Mouse (Mus musculus): Measurements from ENCODE around the gene Nop58. TPM values are rescaled to one million over a fixed set of nuclear protein-coding genes. Genes with fewer than 3 reads are reported as not detected.
"Not testable (repeated sequence)": the region's sequence is repeated elsewhere in the genome, so short reads cannot be mapped to it uniquely, and the experiment has no call there.

Gene Nop58
- 207 and 232 TPM in 2 replicates for polyA plus RNA-seq (2015; fragmentation: Nextera tagmentation; extraction: Ambion mirVana)

GRCm38 (mm10) chr1:59684819-59685755 lies at the start of gene Nop58:
Gene Nop58, plus strand, starts transcription at chr1:59684971.
- Histone ChIP-seq H3K4me2 (ENCODE audit: low read depth, low read length) (peak within 1 kb of the TSS; percentile 79), H3K27me3 (ENCODE audit: control insufficient read depth, insufficient read depth, low read length) (no peaks in the 10 kb centered on the region), H3K36me3 (ENCODE audit: control insufficient read depth, insufficient read depth, low read length) (0 out of 2 replicates have a peak, but pooled peaks cover 5% of the 10 kb centered on the region), H3K9me3 (replicated peaks; ENCODE audit: control insufficient read depth, low read length) (no peaks in the 10 kb centered on the region), H3K27ac (ENCODE audit: low read length) (peak within 1 kb of the TSS; percentile 90), H3K4me3 (replicated peaks; ENCODE audit: low read length) (peak within 1 kb of the TSS; percentile 94), H3K4me1 (ENCODE audit: control insufficient read depth, insufficient read depth, low read length) (peaks cover 16% of the 10 kb centered on the region), H3K9ac (ENCODE audit: low read length) (peak within 1 kb of the TSS; percentile 88)
- WGBS: under 1% methylated on average over 49 of the region's 49 CpGs
- ATAC-seq (ENCODE audit: insufficient read depth, low FRiP score): peak; percentile 97

GRCm38 (mm10) chr1:59636349-59636748 lies 48.4 kb upstream of the Nop58 start:
- Histone ChIP-seq H3K4me1 (ENCODE audit: control insufficient read depth, insufficient read depth, low read length) (no peaks in the 10 kb centered on the region), H3K36me3 (ENCODE audit: control insufficient read depth, insufficient read depth, low read length) (no peaks in the 10 kb centered on the region), H3K4me2 (ENCODE audit: low read depth, low read length) (no peak overlapping the region), H3K27me3 (ENCODE audit: control insufficient read depth, insufficient read depth, low read length) (no peaks in the 10 kb centered on the region), H3K4me3 (replicated peaks; ENCODE audit: low read length) (no peak overlapping the region), H3K27ac (ENCODE audit: low read length) (no peak overlapping the region), H3K9ac (ENCODE audit: low read length) (no peak overlapping the region), H3K9me3 (replicated peaks; ENCODE audit: control insufficient read depth, low read length) (no peaks in the 10 kb centered on the region)
- 68% methylated on average over 1 of the region's 1 CpGs for WGBS
- no peak for ATAC-seq (ENCODE audit: insufficient read depth, low FRiP score)

- no peak overlapping the region for H3K4me3 ChIP-seq (replicated peaks; ENCODE audit: low read length)
- no peak for ATAC-seq (ENCODE audit: insufficient read depth, low FRiP score)
- no peak overlapping the region for H3K9ac ChIP-seq (ENCODE audit: low read length)
- H3K27ac ChIP-seq (ENCODE audit: low read length): no peak overlapping the region
- no peak overlapping the region for H3K4me2 ChIP-seq (ENCODE audit: low read depth, low read length)
- H3K4me1 ChIP-seq (ENCODE audit: control insufficient read depth, insufficient read depth, low read length): no peaks in the 10 kb centered on the region
- WGBS: 83% methylated on average over 3 of the region's 3 CpGs
- no peaks in the 10 kb centered on the region for H3K27me3 ChIP-seq (ENCODE audit: control insufficient read depth, insufficient read depth, low read length)
- H3K36me3 ChIP-seq (ENCODE audit: control insufficient read depth, insufficient read depth, low read length): peaks cover 7% of the 10 kb centered on the region; the same call in 1 of the 2 replicates
- no peaks in the 10 kb centered on the region for H3K9me3 ChIP-seq (replicated peaks; ENCODE audit: control insufficient read depth, low read length)
These were observed 46.4 kb upstream of the Nop58 start for GRCm38 (mm10) chr1:59638371-59638770.

- Histone ChIP-seq H3K4me1 (ENCODE audit: control insufficient read depth, insufficient read depth, low read length) (no peaks in the 10 kb centered on the region), H3K4me2 (ENCODE audit: low read depth, low read length) (no peak overlapping the region), H3K4me3 (replicated peaks; ENCODE audit: low read length) (no peak overlapping the region), H3K9me3 (replicated peaks; ENCODE audit: control insufficient read depth, low read length) (no peaks in the 10 kb centered on the region), H3K27me3 (ENCODE audit: control insufficient read depth, insufficient read depth, low read length) (no peaks in the 10 kb centered on the region), H3K27ac (ENCODE audit: low read length) (no peak overlapping the region), H3K9ac (ENCODE audit: low read length) (no peak overlapping the region), H3K36me3 (ENCODE audit: control insufficient read depth, insufficient read depth, low read length) (peaks cover 11% of the 10 kb centered on the region; the same call in 1 of the 2 replicates)
- no peak for ATAC-seq (ENCODE audit: insufficient read depth, low FRiP score)
- 76% methylated on average over 1 of the region's 1 CpGs for WGBS
These were observed 42.3 kb upstream of the Nop58 start for GRCm38 (mm10) chr1:59642488-59642887.

GRCm38 (mm10) chr1:59646502-59646901 lies 38.3 kb upstream of the Nop58 start:
- not testable (repeated sequence) for H3K9me3 ChIP-seq (replicated peaks; ENCODE audit: control insufficient read depth, low read length); H3K27ac ChIP-seq (ENCODE audit: low read length); ATAC-seq (ENCODE audit: insufficient read depth, low FRiP score); H3K4me3 ChIP-seq (replicated peaks; ENCODE audit: low read length); H3K27me3 ChIP-seq (ENCODE audit: control insufficient read depth, insufficient read depth, low read length); H3K4me1 ChIP-seq (ENCODE audit: control insufficient read depth, insufficient read depth, low read length); H3K9ac ChIP-seq (ENCODE audit: low read length); H3K4me2 ChIP-seq (ENCODE audit: low read depth, low read length)
- peaks cover 19% of the 10 kb centered on the region; the same call in 1 of the 2 replicates for H3K36me3 ChIP-seq (ENCODE audit: control insufficient read depth, insufficient read depth, low read length)
- 89% methylated on average over 2 of the region's 2 CpGs for WGBS

- Histone ChIP-seq H3K27ac (ENCODE audit: low read length) (no peak overlapping the region), H3K9ac (ENCODE audit: low read length) (no peak overlapping the region), H3K4me1 (ENCODE audit: control insufficient read depth, insufficient read depth, low read length) (no peaks in the 10 kb centered on the region), H3K27me3 (ENCODE audit: control insufficient read depth, insufficient read depth, low read length) (no peaks in the 10 kb centered on the region), H3K4me2 (ENCODE audit: low read depth, low read length) (no peak overlapping the region), H3K4me3 (replicated peaks; ENCODE audit: low read length) (no peak overlapping the region), H3K36me3 (ENCODE audit: control insufficient read depth, insufficient read depth, low read length) (peaks cover 15% of the 10 kb centered on the region; the same call in 1 of the 2 replicates), H3K9me3 (replicated peaks; ENCODE audit: control insufficient read depth, low read length) (no peaks in the 10 kb centered on the region)
- ATAC-seq (ENCODE audit: insufficient read depth, low FRiP score): no peak
- WGBS: 83% methylated on average over 3 of the region's 3 CpGs
These were observed 33.5 kb upstream of the Nop58 start for GRCm38 (mm10) chr1:59651201-59651819.

- no peak for ATAC-seq (ENCODE audit: insufficient read depth, low FRiP score)
These were observed 31.4 kb upstream of the Nop58 start for GRCm38 (mm10) chr1:59653243-59653911.

GRCm38 (mm10) chr1:59656244-59657171 lies 28.3 kb upstream of the Nop58 start:
- Histone ChIP-seq H3K27ac (ENCODE audit: low read length) (no peak overlapping the region), H3K4me1 (ENCODE audit: control insufficient read depth, insufficient read depth, low read length) (no peaks in the 10 kb centered on the region), H3K27me3 (ENCODE audit: control insufficient read depth, insufficient read depth, low read length) (no peaks in the 10 kb centered on the region), H3K4me3 (replicated peaks; ENCODE audit: low read length) (no peak overlapping the region), H3K9ac (ENCODE audit: low read length) (no peak overlapping the region), H3K9me3 (replicated peaks; ENCODE audit: control insufficient read depth, low read length) (no peaks in the 10 kb centered on the region), H3K36me3 (ENCODE audit: control insufficient read depth, insufficient read depth, low read length) (peaks cover 6% of the 10 kb centered on the region; the same call in 1 of the 2 replicates), H3K4me2 (ENCODE audit: low read depth, low read length) (no peak overlapping the region)
- WGBS: 76% methylated on average over 7 of the region's 7 CpGs
- ATAC-seq (ENCODE audit: insufficient read depth, low FRiP score): no peak

More at GRCm38 (mm10) chr1:59653243-59653911, 31.4 kb upstream of the Nop58 start:
- H3K27ac ChIP-seq (ENCODE audit: low read length): no peak overlapping the region
- no peak overlapping the region for H3K9ac ChIP-seq (ENCODE audit: low read length)
- 93% methylated on average over 3 of the region's 3 CpGs for WGBS
- no peaks in the 10 kb centered on the region for H3K27me3 ChIP-seq (ENCODE audit: control insufficient read depth, insufficient read depth, low read length)
- H3K36me3 ChIP-seq (ENCODE audit: control insufficient read depth, insufficient read depth, low read length): peaks cover 9% of the 10 kb centered on the region; the same call in 1 of the 2 replicates
- H3K9me3 ChIP-seq (replicated peaks; ENCODE audit: control insufficient read depth, low read length): no peaks in the 10 kb centered on the region
- no peak overlapping the region for H3K4me3 ChIP-seq (replicated peaks; ENCODE audit: low read length)
- H3K4me2 ChIP-seq (ENCODE audit: low read depth, low read length): no peak overlapping the region
- no peaks in the 10 kb centered on the region for H3K4me1 ChIP-seq (ENCODE audit: control insufficient read depth, insufficient read depth, low read length)

All from stomach, embryonic 16.5 days (tissue).